Mouse (Mus musculus): ENCODE measurements at regions not wholly inside any gene's neighbourhood (a gene's known extent, or its start where the extent isn't known, plus 50 kb on each side); places are given as distances from the start of the nearest gene placed in this dataset.

GRCm38 (mm10) chr12:49449396-49449795 lies 64.4 kb downstream of the Gm43517 start:
- DNase-seq (ENCODE audit: extremely low read depth, insufficient read length, low spot score), result no peak

- DNase-seq (ENCODE audit: extremely low read depth, insufficient read length, low spot score), result no peak
These were observed 83.1 kb downstream of the Gm43517 start for GRCm38 (mm10) chr12:49468059-49468458.

- peak; percentile 9 for DNase-seq (ENCODE audit: extremely low read depth, insufficient read length, low spot score)
These were observed 88.4 kb downstream of the Gm43517 start for GRCm38 (mm10) chr12:49473371-49473770.

GRCm38 (mm10) chr12:49480656-49481055 lies 95.7 kb downstream of the Gm43517 start:
- no peak for DNase-seq (ENCODE audit: extremely low read depth, insufficient read length, low spot score)

GRCm38 (mm10) chr12:49481151-49481550 lies 96.2 kb downstream of the Gm43517 start:
- no peak for DNase-seq (ENCODE audit: extremely low read depth, insufficient read length, low spot score)

GRCm38 (mm10) chr12:49482367-49482766 lies 97.4 kb downstream of the Gm43517 start:
- DNase-seq (ENCODE audit: extremely low read depth, insufficient read length, low spot score), result no peak

- DNase-seq (ENCODE audit: extremely low read depth, insufficient read length, low spot score), result no peak
These were observed 99.2 kb downstream of the Gm43517 start for GRCm38 (mm10) chr12:49484070-49484770.

GRCm38 (mm10) chr12:49513131-49513530 lies 128.2 kb downstream of the Gm43517 start:
- DNase-seq (ENCODE audit: extremely low read depth, insufficient read length, low spot score), result peak; percentile 11

GRCm38 (mm10) chr12:49514616-49515015 lies 129.6 kb downstream of the Gm43517 start:
- no peak for DNase-seq (ENCODE audit: extremely low read depth, insufficient read length, low spot score)

All from 3134 (cell line).